Comparison of ENCODE assay signal across 8 mouse cellular contexts in the genomic region with DNA sequence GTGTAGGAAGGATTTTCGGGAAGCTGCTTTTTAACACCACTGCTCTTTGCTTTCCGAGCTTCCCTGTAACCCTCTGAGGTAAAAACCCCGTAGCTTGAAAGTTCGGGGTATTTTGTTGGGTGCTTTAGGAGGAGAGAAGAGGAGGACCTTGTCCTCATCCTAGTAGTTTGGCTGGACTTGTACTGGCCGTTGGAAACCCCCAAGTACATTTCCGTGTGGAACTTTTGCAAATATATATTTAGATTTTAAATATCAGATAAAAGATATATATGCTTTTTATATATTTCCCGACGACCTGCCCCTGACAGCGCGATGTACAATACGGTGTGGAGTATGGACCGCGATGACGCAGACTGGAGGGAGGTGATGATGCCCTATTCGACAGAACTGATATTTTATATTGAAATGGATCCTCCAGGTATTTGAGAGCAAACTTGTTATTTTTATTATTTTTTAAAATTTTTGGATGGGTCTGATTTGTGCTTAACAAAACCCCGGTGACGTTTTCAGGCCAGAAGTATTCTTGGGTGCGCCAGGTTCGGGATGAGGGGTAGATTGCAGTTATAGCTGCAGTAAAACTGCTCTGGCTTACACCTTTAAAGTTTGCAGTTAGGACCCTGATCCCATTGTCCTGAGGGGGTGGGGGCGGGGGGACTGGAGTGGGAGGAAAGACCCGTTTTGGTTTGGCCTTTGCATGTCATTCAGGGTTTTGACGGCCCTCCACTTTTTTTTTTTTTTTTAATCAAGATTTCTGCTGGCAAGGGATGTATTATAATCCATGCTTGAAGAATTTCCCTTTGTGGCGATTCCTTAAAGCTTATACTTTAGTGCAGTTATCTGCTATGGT. TPM values are rescaled to one million over a fixed set of nuclear protein-coding genes. Genes with fewer than 3 reads are reported as not detected.
DNase-seq lines count a peak whose midpoint lies in the region; ATAC-seq and TF ChIP-seq lines count a peak whose summit lies in the region.

No protein-coding gene starts in this region.

- H3K9ac ChIP-seq in ES-E14 (ENCODE audit: insufficient read depth, low read depth, low read length, poor library complexity, severe bottlenecking): peak overlapping the region; percentile 86
- H3K9ac ChIP-seq in kidney, postnatal 0 days (ENCODE audit: low read depth, low read length): peak overlapping the region; percentile 84
- peak overlapping the region; percentile 79 for H3K9ac ChIP-seq in lung, embryonic 15.5 days

- H3K27ac ChIP-seq in ES-E14 (ENCODE audit: insufficient read depth, low read depth, low read length, poor library complexity, severe bottlenecking): peak overlapping the region; percentile 46; the same call in 1 of the 2 replicates
- peak overlapping the region; percentile 98 for H3K27ac ChIP-seq in kidney, postnatal 0 days
- H3K27ac ChIP-seq in lung, embryonic 15.5 days: peak overlapping the region; percentile 99

- peak overlapping the region; percentile 75 to 80 for H3K4me3 ChIP-seq in ES-E14 (ENCODE audit: insufficient read depth in 1 of 2, low read depth in 1 of 2, low read length in 2 of 2, poor library complexity in 1 of 2, severe bottlenecking in 1 of 2)
- peak overlapping the region; percentile 73 for H3K4me3 ChIP-seq in kidney, postnatal 0 days (replicated peaks; ENCODE audit: low read depth, low read length)
- peak overlapping the region; percentile 69 for H3K4me3 ChIP-seq in lung, embryonic 15.5 days

- under 1% methylated on average over 23 of the region's 23 CpGs for WGBS in kidney, postnatal 0 days
- WGBS in lung, embryonic 15.5 days: under 1% methylated on average over 23 of the region's 23 CpGs

- no peaks in the 10 kb centered on the region for H3K27me3 ChIP-seq in kidney, postnatal 0 days (ENCODE audit: insufficient read depth, low read length)
- H3K27me3 ChIP-seq in lung, embryonic 15.5 days: no peaks in the 10 kb centered on the region

- no peaks in the 10 kb centered on the region for H3K36me3 ChIP-seq in ES-E14 (ENCODE audit: control insufficient read depth, insufficient read depth, low read length, poor library complexity, severe bottlenecking)
- H3K36me3 ChIP-seq in kidney, postnatal 0 days (ENCODE audit: insufficient read depth, low read length): no peaks in the 10 kb centered on the region
- H3K36me3 ChIP-seq in lung, embryonic 15.5 days: no peaks in the 10 kb centered on the region

- in situ Hi-C loops in ES-E14 (cut with MboI; ENCODE audit: low sequenced_read_pairs in 2 of 2, unreplicated experiment in 2 of 2): no loop called here

- ATAC-seq in kidney, postnatal 0 days (replicated peaks; ENCODE audit: low FRiP score, low read depth): no peak
- no peak for ATAC-seq in lung, embryonic 15.5 days (ENCODE audit: borderline replicate concordance, extremely low read depth, low FRiP score, low TSS enrichment)
- no peak for ATAC-seq in activated CD4-positive, CD25-positive, alpha-beta regulatory T cell, adult 4 months

- peak overlapping the region; percentile 72 for H3K4me2 ChIP-seq in kidney, postnatal 0 days (ENCODE audit: low read length)
- peak overlapping the region; percentile 68 for H3K4me2 ChIP-seq in lung, embryonic 15.5 days

- H3K9me3 ChIP-seq in ES-E14 (ENCODE audit: control insufficient read depth, insufficient read depth, low read depth, low read length): no peaks in the 10 kb centered on the region
- no peaks in the 10 kb centered on the region for H3K9me3 ChIP-seq in kidney, postnatal 0 days (replicated peaks; ENCODE audit: low read length)
- no peaks in the 10 kb centered on the region for H3K9me3 ChIP-seq in lung, embryonic 15.5 days

- no peak for TF ChIP-seq CTCF in kidney, postnatal 0 days (IDR thresholded peaks at IDR 0.05; ENCODE audit: low read depth)

- no peaks in the 10 kb centered on the region; a peak in 2 of 4 replicates for H3K4me1 ChIP-seq in ES-E14 (ENCODE audit: control insufficient read depth in 2 of 2, insufficient read depth in 2 of 2, low read length in 2 of 2, poor library complexity in 1 of 2)
- H3K4me1 ChIP-seq in kidney, postnatal 0 days (replicated peaks; ENCODE audit: insufficient read depth, low read length): peaks cover 7% of the 10 kb centered on the region; the same call in 1 of the 2 replicates
- H3K4me1 ChIP-seq in lung, embryonic 15.5 days: peaks cover 7% of the 10 kb centered on the region; the same call in 1 of the 2 replicates

- DNase-seq in B cell, adult 2 months: peak; percentile 41 to 43
- DNase-seq in ES-E14 (ENCODE audit: low read depth, low spot score): no peak
- peak; percentile 64 for DNase-seq in cerebellum, adult 9-11 months
- DNase-seq in heart, adult 8-10 months (ENCODE audit: low spot score): peak; percentile 13
- DNase-seq in kidney, postnatal 0 days (ENCODE audit: low spot score): peak; percentile 62
- peak; percentile 4 for DNase-seq in right cerebral cortex, postnatal 4 days

TF ChIP-seq in ES-E14, 5 proteins besides CTCF, POLR2A, EP300 and RAD21:
- TF ChIP-seq HCFC1 (IDR thresholded peaks at IDR 0.05; ENCODE audit: borderline replicate concordance, insufficient read depth, low read length) (no peak), MAFK (IDR thresholded peaks at IDR 0.05; ENCODE audit: insufficient read depth, low read depth, low read length) (no peak), ZNF384 (IDR thresholded peaks at IDR 0.05; ENCODE audit: low read depth, low read length) (no peak), ZC3H11A (IDR thresholded peaks at IDR 0.05; ENCODE audit: borderline replicate concordance, low read depth, low read length) (no peak), CHD2 (IDR thresholded peaks at IDR 0.05; ENCODE audit: low read depth, low read length) (no peak)

RNA-seq across cellular contexts. Expression of gene Pik3r3, which starts 0.8 kb away (rescaled TPM):
- total RNA-seq in ES-E14 (2012; rRNA removed): 5.4 and 7.8 TPM in 2 replicates
- total RNA-seq in heart, adult 8-10 months (2022): 10 to 100 TPM in 3 of 4 experiments, 1 to 10 TPM in 1; 8.5 to 14.9 (median 11.9) TPM
- polyA plus RNA-seq in kidney, postnatal 0 days (2015; fragmentation: Nextera tagmentation; extraction: Ambion mirVana): 13.9 and 18.6 TPM in 2 replicates
- 24.5 and 24.6 TPM in 2 replicates for polyA plus RNA-seq in lung, embryonic 15.5 days (2015; fragmentation: Nextera tagmentation; extraction: Ambion mirVana)
- 1 to 10 TPM in 1 of 2 experiments, under 1 TPM in 1; 0.99 to 3.6 TPM for polyA plus RNA-seq in activated CD4-positive, CD25-positive, alpha-beta regulatory T cell, adult 4 months (2017; shearing (Covaris generic))

RNA-seq across cellular contexts. Expression of gene Gm49337, which starts 49.0 kb away (rescaled TPM):
- total RNA-seq in ES-E14 (2012; rRNA removed): 0.69 and 1.0 TPM in 2 replicates
- total RNA-seq in heart, adult 8-10 months (2022): not detected
- polyA plus RNA-seq in kidney, postnatal 0 days (2015; fragmentation: Nextera tagmentation; extraction: Ambion mirVana): not detected in 2 replicates
- not detected in 2 replicates for polyA plus RNA-seq in lung, embryonic 15.5 days (2015; fragmentation: Nextera tagmentation; extraction: Ambion mirVana)
- not detected for polyA plus RNA-seq in activated CD4-positive, CD25-positive, alpha-beta regulatory T cell, adult 4 months (2017; shearing (Covaris generic))

RNA-seq across cellular contexts. Expression of gene 1700042G07Rik, which starts 49.0 kb away (rescaled TPM):
- not detected in 2 replicates for total RNA-seq in ES-E14 (2012; rRNA removed)
- total RNA-seq in heart, adult 8-10 months (2022): not detected
- polyA plus RNA-seq in kidney, postnatal 0 days (2015; fragmentation: Nextera tagmentation; extraction: Ambion mirVana): not detected in 2 replicates
- polyA plus RNA-seq in lung, embryonic 15.5 days (2015; fragmentation: Nextera tagmentation; extraction: Ambion mirVana): not detected in 2 replicates
- not detected for polyA plus RNA-seq in activated CD4-positive, CD25-positive, alpha-beta regulatory T cell, adult 4 months (2017; shearing (Covaris generic))

RNA-seq across cellular contexts. Expression of gene Tspan1, which starts 54.8 kb away (rescaled TPM):
- total RNA-seq in ES-E14 (2012; rRNA removed): 1.7 and 3.0 TPM in 2 replicates
- under 1 TPM in 1 of 4 experiments, not detected in 3; 0.55 TPM for total RNA-seq in heart, adult 8-10 months (2022)
- polyA plus RNA-seq in kidney, postnatal 0 days (2015; fragmentation: Nextera tagmentation; extraction: Ambion mirVana): 16.5 and 20.0 TPM in 2 replicates
- polyA plus RNA-seq in lung, embryonic 15.5 days (2015; fragmentation: Nextera tagmentation; extraction: Ambion mirVana): 10.6 and 13.3 TPM in 2 replicates
- not detected for polyA plus RNA-seq in activated CD4-positive, CD25-positive, alpha-beta regulatory T cell, adult 4 months (2017; shearing (Covaris generic))

Comparison
In these comparisons a context has a peak if more than half of its experiments do, and no peak if none do; other contexts are left out.
1. H3K27ac ChIP-seq: peak in every context shown above with its lines; median percentile 99 in lung, embryonic 15.5 days; 98 in kidney, postnatal 0 days; 46 in ES-E14.